ENCODE assay signal across 8 mouse cellular contexts in the genomic region with DNA sequence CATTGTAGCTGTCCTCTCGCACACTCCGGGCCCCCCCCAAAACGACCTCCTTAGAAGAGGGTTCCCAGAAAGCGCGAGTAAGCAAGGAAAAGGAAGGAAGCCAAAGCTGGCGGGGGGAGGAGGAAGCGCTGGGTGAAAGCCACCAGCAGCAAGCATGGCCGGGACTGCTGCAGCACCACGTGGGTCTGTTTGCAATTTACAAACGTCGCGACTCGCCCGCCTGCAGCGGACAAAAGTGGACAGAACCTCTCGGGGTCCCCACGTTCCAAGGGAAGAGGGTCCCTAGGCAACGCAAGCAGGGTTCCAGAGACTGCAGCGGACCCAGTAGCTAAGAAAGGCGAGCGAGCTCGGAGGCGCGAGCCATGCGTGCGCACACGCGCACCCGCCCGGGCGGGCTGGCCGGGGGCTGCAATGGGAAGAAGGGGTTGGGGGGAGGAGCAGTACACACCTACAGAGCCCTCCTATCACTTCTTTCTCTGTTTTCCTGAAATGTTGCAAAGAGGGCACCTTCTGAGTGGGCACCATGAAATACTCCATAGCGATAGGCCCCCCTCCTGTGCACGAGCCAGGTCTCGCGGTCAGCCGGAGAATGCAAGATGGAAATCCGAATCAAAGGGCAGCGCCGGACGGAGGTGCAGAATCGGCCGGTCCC. TPM values are rescaled to one million over a fixed set of nuclear protein-coding genes. Genes with fewer than 3 reads are reported as not detected.
DNase-seq lines count a peak whose midpoint lies in the region; ATAC-seq lines count a peak whose summit lies in the region.

No protein-coding gene starts in this region.

- ATAC-seq in hindbrain, embryonic 14.5 days (ENCODE audit: low FRiP score) = peak; percentile 49
- ATAC-seq in activated CD4-positive, CD25-positive, alpha-beta regulatory T cell, adult 4 months = no peak

- H3K27me3 ChIP-seq in hindbrain, embryonic 14.5 days (ENCODE audit: control insufficient read depth, insufficient read depth, low read length) = no peaks in the 10 kb centered on the region
- H3K27me3 ChIP-seq in megakaryocyte, embryonic 14.5 days (replicated peaks) = no peaks in the 10 kb centered on the region

- H3K27ac ChIP-seq in hindbrain, embryonic 14.5 days = peak overlapping the region; percentile 83

- peak; percentile 57 for DNase-seq in T-cell, adult 2 months (ENCODE audit: low spot score)
- peak; percentile 76 to 82 for DNase-seq in cerebellum, postnatal 10 days
- DNase-seq in frontal cortex, postnatal 36 days (ENCODE audit: low spot score in 2 of 2) = peak; percentile 69 to 77
- peak; percentile 71 for DNase-seq in hindbrain, embryonic 14.5 days (ENCODE audit: low spot score)
- DNase-seq in left cerebral cortex, postnatal 14 days (ENCODE audit: low spot score in 2 of 2) = peak; percentile 66 to 69
- peak; percentile 50 to 70 for DNase-seq in right cerebral cortex, postnatal 36 days (ENCODE audit: low spot score in 2 of 2)

- intact Hi-C loops in left cerebral cortex, postnatal 14 days (cut with DNase I) = loop anchor here (5.0 kb wide), 1 partner anchor 33 kb away; a partner anchor contains a TSS

- no peaks in the 10 kb centered on the region for H3K9me3 ChIP-seq in hindbrain, embryonic 14.5 days (ENCODE audit: control insufficient read depth, low read length)
- no peaks in the 10 kb centered on the region for H3K9me3 ChIP-seq in megakaryocyte, embryonic 14.5 days

- no peaks in the 10 kb centered on the region for H3K36me3 ChIP-seq in hindbrain, embryonic 14.5 days (replicated peaks; ENCODE audit: control insufficient read depth, insufficient read depth)
- H3K36me3 ChIP-seq in megakaryocyte, embryonic 14.5 days (replicated peaks; ENCODE audit: low read length) = peaks cover 21% of the 10 kb centered on the region

- H3K4me2 ChIP-seq in hindbrain, embryonic 14.5 days (replicated peaks) = peak overlapping the region; percentile 82

- peak overlapping the region; percentile 55 for H3K4me3 ChIP-seq in hindbrain, embryonic 14.5 days (replicated peaks; ENCODE audit: low read length)
- H3K4me3 ChIP-seq in megakaryocyte, embryonic 14.5 days (replicated peaks) = peak overlapping the region; percentile 100

- peaks cover 13% of the 10 kb centered on the region; the same call in 1 of the 2 replicates for H3K4me1 ChIP-seq in hindbrain, embryonic 14.5 days (replicated peaks; ENCODE audit: control insufficient read depth, insufficient read depth, low read length)
- peaks cover 56% of the 10 kb centered on the region for H3K4me1 ChIP-seq in megakaryocyte, embryonic 14.5 days

- under 1% methylated on average over 43 of the region's 43 CpGs for WGBS in hindbrain, embryonic 14.5 days

- H3K9ac ChIP-seq in hindbrain, embryonic 14.5 days = peak overlapping the region; percentile 86

RNA-seq across cellular contexts. Expression of a gene that starts 0.5 kb away (rescaled TPM):
- polyA plus RNA-seq in hindbrain, embryonic 14.5 days (2014; fragmentation: Nextera tagmentation; extraction: Ambion mirVana) = 8.2 and 8.8 TPM in 2 replicates
- total RNA-seq in left cerebral cortex, postnatal 14 days (2021) = 1 to 10 TPM; 2.8 to 3.1 TPM
- 27.6 and 46.2 TPM in 2 replicates for polyA plus RNA-seq in megakaryocyte, embryonic 14.5 days (2012; ENCODE audit: insufficient read depth, low replicate concordance)
- 1 to 10 TPM; 4.1 to 6.2 TPM for polyA plus RNA-seq in activated CD4-positive, CD25-positive, alpha-beta regulatory T cell, adult 4 months (2017; shearing (Covaris generic))

RNA-seq across cellular contexts. Expression of a gene that starts 17.5 kb away (rescaled TPM):
- 28.0 and 31.2 TPM in 2 replicates for polyA plus RNA-seq in hindbrain, embryonic 14.5 days (2014; fragmentation: Nextera tagmentation; extraction: Ambion mirVana)
- 10 to 100 TPM; 14.2 to 18.8 TPM for total RNA-seq in left cerebral cortex, postnatal 14 days (2021)
- 0.03 TPM in 1 of 2 replicates, not detected in the other for polyA plus RNA-seq in megakaryocyte, embryonic 14.5 days (2012; ENCODE audit: insufficient read depth, low replicate concordance)
- polyA plus RNA-seq in activated CD4-positive, CD25-positive, alpha-beta regulatory T cell, adult 4 months (2017; shearing (Covaris generic)) = 1 to 10 TPM in 1 of 2 experiments, under 1 TPM in 1; 0.20 to 1.9 TPM

RNA-seq across cellular contexts. Expression of a gene that starts 35.4 kb away (rescaled TPM):
- 18.1 and 19.0 TPM in 2 replicates for polyA plus RNA-seq in hindbrain, embryonic 14.5 days (2014; fragmentation: Nextera tagmentation; extraction: Ambion mirVana)
- total RNA-seq in left cerebral cortex, postnatal 14 days (2021) = 10 to 100 TPM; 16.3 to 18.0 TPM
- 0.62 and 2.0 TPM in 2 replicates for polyA plus RNA-seq in megakaryocyte, embryonic 14.5 days (2012; ENCODE audit: insufficient read depth, low replicate concordance)
- polyA plus RNA-seq in activated CD4-positive, CD25-positive, alpha-beta regulatory T cell, adult 4 months (2017; shearing (Covaris generic)) = under 1 TPM in 1 of 2 experiments, not detected in 1; 0.71 TPM
